Mouse (Mus musculus): ENCODE measurements around the gene Ctnnal1.

GRCm38 (mm10) chr4:56861551-56861950 is 3.4 kb downstream of the Ctnnal1 start:
- TF ChIP-seq ZC3H11A (IDR thresholded peaks at IDR 0.05; ENCODE audit: borderline replicate concordance, low read depth, low read length), result no peak
- TF ChIP-seq HCFC1 (IDR thresholded peaks at IDR 0.05; ENCODE audit: borderline replicate concordance, insufficient read depth, low read length), result no peak
- TF ChIP-seq ZNF384 (IDR thresholded peaks at IDR 0.05; ENCODE audit: low read depth, low read length), result no peak
- TF ChIP-seq CHD2 (IDR thresholded peaks at IDR 0.05; ENCODE audit: low read depth, low read length), result no peak
